Mouse (Mus musculus) urinary bladder, postnatal 25 days (tissue): ENCODE measurements at regions not wholly inside any gene's neighbourhood (a gene's known extent, or its start where the extent isn't known, plus 50 kb on each side); places are given as distances from the start of the nearest gene placed in this dataset.

ENCODE experiments used
- DNase-seq: peaks from one replicate; pipeline ENCODE4 v3.0.0; 2022; ENCODE audit warnings: low spot score

GRCm38 (mm10) chr6:16999451-17000139 lies 65.4 kb upstream of the Tes start:
- DNase-seq: no peak

DNA sequence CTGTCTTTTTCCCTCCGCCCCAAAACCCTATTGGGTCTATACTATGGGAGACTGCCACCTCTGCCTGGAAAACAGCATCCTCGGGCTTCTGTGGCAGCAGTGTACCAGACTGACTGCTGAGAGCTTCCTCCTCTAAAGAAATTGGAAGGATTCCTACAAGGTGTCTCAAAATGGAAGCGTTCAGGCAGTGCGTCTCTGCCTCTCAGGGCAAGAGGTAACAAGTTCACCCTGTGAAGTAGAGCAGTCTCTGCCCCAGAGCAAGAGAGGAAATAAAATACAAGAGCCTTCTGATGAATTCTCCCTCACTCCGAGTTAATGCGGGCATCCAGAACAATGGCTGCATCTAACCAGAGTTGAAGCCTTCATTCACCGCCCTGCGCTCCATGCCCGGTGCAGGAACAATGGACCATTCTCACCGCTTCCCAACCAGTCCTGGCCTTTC lies 69.4 kb upstream of the Tes start:
- DNase-seq: no peak

DNA sequence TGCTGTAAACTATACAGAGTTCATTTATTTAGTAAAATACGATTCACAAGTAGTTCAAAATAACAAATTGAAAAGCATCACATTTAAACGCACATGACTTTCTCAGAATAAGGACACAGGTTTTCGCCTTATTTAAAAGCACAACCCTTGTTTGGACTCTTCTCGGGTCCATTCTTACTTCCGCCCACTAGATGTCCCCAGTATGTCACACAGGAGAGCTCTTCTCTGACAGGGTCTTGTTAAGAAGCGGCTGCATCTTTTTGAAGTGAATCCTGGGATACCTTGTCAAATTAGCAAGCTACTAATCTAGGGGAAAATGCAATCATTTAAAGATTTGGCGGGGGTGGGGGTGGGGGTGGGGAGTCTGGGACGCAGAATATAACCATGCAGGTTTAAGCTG lies 70.2 kb upstream of the Tes start:
- DNase-seq: no peak

- no peak for DNase-seq
These were observed 72.9 kb upstream of the Tes start for GRCm38 (mm10) chr6:16991996-16992591.

GRCm38 (mm10) chr6:16978206-16978505 lies 79.9 kb upstream of the Tfec start:
- DNase-seq: peak; percentile 46

DNA sequence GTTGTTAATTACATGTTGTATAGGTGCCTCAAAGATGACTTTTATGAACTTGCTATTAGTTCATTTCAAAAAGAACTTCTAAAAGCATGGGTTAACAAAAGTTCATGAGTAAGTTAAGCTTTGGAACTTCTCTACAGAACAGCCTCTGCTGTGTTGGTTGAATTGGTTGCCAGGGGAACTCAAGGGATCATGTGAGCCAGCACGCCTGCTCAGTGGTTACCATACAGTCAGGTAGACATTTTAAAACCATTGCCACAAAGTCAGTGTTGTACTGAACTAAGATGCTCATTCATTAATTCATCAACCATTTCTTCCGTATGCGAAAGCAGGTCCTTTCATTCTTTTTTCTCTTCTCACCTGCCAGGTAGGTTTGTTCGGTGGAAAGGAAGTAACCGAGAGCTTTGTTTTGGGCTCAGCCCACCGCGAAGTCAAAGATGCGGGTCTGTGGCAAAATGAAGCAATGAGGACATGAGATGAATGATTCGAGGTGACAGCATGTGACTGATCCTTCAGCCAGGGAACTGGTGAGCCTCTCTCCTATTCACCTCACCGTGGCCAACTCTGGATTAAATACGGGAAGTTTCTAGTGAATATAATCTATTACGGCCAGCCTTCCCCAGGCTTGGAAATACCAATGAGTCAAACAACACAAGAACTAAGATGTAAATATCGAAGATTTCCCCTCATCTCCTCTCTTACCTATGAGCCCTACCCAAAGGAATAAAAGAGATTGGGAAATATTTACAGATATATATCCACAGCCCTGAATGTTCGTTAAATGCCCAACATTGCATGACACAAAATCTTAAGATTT lies 79.4 kb upstream of the Tfec start:
- no peak for DNase-seq

DNA sequence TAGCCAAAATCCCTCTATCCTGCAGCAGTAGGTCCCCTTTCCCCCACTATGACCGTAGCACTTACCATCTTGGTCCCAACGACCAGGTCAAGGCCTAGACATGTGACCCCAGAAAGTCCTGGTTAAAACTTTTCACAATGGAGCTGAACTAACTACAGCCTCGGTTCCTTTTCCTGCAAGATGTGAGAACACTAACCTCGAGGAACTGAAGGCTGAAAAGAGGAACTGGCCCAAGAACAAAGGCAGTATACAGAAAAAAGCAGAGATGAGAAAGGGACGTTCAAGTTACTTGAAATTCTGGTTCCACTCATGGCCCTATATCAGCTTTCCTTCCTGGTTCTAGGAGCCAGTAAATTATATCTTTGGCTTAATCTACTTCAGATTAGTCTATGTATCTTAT lies 67.4 kb upstream of the Tfec start:
- no peak for DNase-seq

- DNase-seq: no peak
These were observed 66.1 kb upstream of the Tfec start for GRCm38 (mm10) chr6:16964362-16964761.

DNA sequence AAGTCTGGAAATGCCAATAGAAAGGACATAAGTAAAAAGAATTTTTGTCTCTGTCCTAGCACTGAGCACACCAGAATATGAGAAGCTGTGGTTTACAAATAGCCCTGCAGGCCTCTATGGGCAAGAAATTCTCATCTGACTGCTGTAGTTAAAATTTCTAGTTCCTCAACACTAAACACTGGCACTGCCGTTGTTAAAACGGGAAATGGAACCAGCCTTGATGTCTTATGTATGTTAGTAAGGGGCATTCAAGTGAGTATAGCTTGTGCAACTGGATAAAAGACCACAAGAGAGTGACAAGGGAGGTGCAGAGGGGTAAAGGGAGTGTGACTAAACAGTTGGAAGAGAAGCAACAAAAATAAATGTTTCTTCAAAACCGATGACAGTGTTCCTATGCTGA lies 65.7 kb upstream of the Tfec start:
- no peak for DNase-seq

DNA sequence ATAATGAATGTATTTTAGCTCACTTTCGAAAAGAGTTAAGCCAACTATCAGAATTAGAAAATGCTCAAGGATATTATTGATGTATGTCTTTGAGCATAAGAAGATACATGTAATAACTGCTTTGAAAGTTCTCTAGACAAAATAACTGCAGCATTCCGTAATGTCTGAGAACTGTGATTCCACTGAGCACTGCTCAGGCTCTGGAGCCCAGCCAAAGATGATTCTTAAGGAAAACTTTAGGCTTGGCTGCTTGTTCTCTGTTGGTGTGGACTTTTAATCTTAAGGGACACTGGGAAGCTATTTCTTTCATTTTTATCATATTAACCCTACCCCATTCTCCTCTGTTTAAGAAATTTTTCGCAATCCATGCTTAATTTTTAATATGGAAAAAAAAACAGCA lies 59.9 kb upstream of the Tfec start:
- no peak for DNase-seq

DNA sequence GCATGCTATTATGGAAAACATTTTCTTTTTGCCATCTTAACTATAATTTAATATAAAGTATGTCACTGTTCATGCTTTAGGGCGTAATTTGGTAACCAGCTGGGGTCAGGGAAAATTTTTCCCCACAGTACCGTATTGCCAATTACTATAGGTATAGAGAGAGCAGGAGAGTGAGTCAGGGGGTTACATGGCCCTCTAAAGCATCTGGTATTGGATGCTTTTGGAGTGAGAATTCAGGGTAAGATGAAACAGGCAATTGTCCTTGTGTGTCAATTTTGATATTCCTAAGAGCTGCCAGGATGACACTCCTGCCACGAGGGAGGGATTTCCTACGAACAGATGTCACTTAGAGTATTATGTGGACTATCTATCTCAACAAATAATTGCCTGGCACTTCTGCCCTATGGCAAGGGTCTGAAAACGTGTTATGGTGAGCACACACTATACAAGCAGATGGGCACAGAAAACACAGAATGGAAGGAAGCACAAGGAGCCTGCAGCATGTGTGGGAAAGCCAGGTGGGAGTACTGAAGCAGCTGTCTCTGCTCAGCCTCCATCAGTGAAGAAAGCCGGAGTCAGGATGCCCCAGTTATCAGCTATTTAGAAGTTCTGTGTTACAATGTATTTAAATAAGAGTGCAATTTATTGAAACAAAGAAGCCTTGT lies 58.7 kb upstream of the Tfec start:
- no peak for DNase-seq
